Mouse (Mus musculus): ENCODE measurements around the gene Med24. TPM values are rescaled to one million over a fixed set of nuclear protein-coding genes. Genes with fewer than 3 reads are reported as not detected.

Med24 gene
- polyA plus RNA-seq, 1 experiment from 2014 or later = 42.2 TPM

DNA sequence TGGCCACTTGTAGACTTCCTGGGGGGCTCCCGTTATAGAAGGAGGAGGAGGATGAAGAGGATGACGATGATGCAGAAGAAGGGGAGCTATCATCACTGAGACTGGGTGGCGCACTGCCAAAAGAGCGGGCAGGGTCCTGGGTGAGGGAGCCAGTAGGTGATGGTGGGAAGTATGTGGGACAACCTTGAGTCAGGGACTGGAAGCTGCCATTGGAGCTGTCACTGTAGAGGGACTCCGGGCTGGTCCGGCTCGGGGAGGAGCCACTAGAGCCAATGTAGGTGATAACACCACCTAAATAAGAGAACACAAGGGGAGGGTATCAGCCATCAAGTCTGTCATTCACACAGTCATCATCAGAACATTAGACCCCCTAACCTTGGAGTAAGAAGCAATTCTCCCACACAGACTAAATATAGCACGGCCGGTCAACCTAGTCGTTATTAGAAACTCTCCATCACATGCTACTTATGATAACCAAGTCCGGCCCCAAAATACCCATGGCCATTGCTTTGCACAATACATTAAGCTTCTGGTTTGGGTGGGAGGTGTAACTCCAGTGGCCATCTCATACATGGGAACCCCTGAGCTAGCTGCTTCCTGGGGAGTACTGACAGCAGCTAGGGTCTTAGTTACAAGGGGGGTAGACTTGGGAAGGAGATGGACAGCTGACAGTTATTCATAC lies 42.8 kb upstream of the Med24 start:
- Histone ChIP-seq H3K27me3 (ENCODE audit: control insufficient read depth, insufficient read depth, low read length) (no peaks in the 10 kb centered on the region), H3K4me2 (ENCODE audit: low read depth, low read length) (no peak overlapping the region), H3K36me3 (ENCODE audit: control insufficient read depth, insufficient read depth, low read length) (0 out of 2 replicates have a peak, but pooled peaks cover 12% of the 10 kb centered on the region), H3K27ac (ENCODE audit: low read length) (no peak overlapping the region; the same call in 1 of the 2 replicates), H3K4me3 (replicated peaks; ENCODE audit: low read length) (no peak overlapping the region), H3K9me3 (replicated peaks; ENCODE audit: control insufficient read depth, low read length) (no peaks in the 10 kb centered on the region), H3K9ac (ENCODE audit: low read length) (no peak overlapping the region), H3K4me1 (ENCODE audit: control insufficient read depth, insufficient read depth, low read length) (peaks cover 65% of the 10 kb centered on the region)
- WGBS = 90% methylated on average over 11 of the region's 11 CpGs
- no peak for ATAC-seq (ENCODE audit: insufficient read depth, low FRiP score)

DNA sequence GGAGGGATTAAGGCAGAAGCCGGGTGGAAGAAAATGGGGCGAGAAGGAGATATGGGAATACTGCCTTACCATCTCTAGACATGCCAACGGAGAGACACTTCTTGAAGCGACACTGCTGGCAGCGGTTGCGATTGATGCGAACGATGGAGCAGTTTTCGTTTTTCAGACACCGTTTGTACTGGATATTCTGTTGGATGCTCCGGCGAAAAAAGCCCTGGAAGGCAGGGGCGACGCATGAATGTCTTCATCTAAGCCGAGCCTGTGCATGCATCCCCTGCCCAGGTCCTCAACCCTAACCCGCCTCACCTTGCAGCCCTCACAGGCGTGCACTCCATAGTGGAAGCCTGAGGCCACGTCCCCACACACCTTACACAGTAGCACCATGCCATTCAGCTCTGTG lies 41.9 kb upstream of the Med24 start:
- Histone ChIP-seq H3K4me1 (ENCODE audit: control insufficient read depth, insufficient read depth, low read length) (peaks cover 64% of the 10 kb centered on the region), H3K4me2 (ENCODE audit: low read depth, low read length) (no peak overlapping the region), H3K4me3 (replicated peaks; ENCODE audit: low read length) (no peak overlapping the region), H3K9ac (ENCODE audit: low read length) (no peak overlapping the region), H3K9me3 (replicated peaks; ENCODE audit: control insufficient read depth, low read length) (no peaks in the 10 kb centered on the region), H3K27ac (ENCODE audit: low read length) (no peak overlapping the region), H3K36me3 (ENCODE audit: control insufficient read depth, insufficient read depth, low read length) (0 out of 2 replicates have a peak, but pooled peaks cover 12% of the 10 kb centered on the region), H3K27me3 (ENCODE audit: control insufficient read depth, insufficient read depth, low read length) (no peaks in the 10 kb centered on the region)
- WGBS = 93% methylated on average over 18 of the region's 18 CpGs
- ATAC-seq (ENCODE audit: insufficient read depth, low FRiP score) = no peak

DNA sequence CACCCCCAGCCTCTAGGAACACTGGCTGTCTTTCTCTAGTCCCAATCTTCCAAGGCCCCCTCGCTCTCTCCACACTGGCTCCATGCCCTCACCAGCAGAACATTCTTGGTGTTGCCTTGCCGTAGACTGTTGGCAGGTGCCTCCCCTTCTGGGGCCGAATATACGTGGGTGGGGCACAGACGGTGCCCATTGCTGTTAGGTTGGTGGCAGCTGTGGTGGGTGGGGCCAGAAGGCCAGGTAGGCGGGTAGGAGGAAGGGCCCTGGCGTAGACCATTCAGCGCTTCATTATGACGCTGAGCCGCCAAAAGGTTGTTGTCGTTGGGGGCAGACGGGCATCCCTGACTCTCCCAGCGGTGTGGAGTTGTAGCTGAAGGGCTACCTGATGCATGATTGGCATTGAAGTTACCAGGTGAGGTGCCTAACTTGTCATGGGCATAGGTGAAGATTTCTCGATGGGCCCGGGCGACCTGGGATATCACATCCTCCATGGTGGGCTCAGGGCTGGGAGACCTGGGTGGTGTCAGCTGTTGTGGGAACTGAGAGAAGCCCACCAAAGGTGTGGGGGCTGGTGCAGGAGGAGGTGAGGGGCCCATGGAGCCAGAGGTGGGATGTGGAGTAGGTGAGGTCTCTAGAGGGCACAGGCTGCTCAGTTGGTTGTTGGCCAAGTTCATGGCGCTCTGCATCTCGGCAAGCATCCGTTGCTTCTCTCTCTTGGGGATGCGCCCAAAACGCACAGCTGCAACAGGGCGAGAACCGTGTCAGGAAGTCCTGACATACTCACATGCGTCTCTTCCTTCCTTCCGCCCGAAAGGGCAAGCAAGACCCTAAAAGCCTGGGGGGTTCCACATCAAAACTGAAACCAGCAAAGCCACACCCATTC lies 41.1 kb upstream of the Med24 start:
- Histone ChIP-seq H3K4me3 (replicated peaks; ENCODE audit: low read length) (no peak overlapping the region), H3K27me3 (ENCODE audit: control insufficient read depth, insufficient read depth, low read length) (no peaks in the 10 kb centered on the region), H3K4me2 (ENCODE audit: low read depth, low read length) (no peak overlapping the region), H3K9ac (ENCODE audit: low read length) (no peak overlapping the region), H3K27ac (ENCODE audit: low read length) (no peak overlapping the region), H3K4me1 (ENCODE audit: control insufficient read depth, insufficient read depth, low read length) (peaks cover 64% of the 10 kb centered on the region), H3K36me3 (ENCODE audit: control insufficient read depth, insufficient read depth, low read length) (0 out of 2 replicates have a peak, but pooled peaks cover 12% of the 10 kb centered on the region), H3K9me3 (replicated peaks; ENCODE audit: control insufficient read depth, low read length) (no peaks in the 10 kb centered on the region)
- WGBS = 85% methylated on average over 26 of the region's 26 CpGs
- no peak for ATAC-seq (ENCODE audit: insufficient read depth, low FRiP score)

DNA sequence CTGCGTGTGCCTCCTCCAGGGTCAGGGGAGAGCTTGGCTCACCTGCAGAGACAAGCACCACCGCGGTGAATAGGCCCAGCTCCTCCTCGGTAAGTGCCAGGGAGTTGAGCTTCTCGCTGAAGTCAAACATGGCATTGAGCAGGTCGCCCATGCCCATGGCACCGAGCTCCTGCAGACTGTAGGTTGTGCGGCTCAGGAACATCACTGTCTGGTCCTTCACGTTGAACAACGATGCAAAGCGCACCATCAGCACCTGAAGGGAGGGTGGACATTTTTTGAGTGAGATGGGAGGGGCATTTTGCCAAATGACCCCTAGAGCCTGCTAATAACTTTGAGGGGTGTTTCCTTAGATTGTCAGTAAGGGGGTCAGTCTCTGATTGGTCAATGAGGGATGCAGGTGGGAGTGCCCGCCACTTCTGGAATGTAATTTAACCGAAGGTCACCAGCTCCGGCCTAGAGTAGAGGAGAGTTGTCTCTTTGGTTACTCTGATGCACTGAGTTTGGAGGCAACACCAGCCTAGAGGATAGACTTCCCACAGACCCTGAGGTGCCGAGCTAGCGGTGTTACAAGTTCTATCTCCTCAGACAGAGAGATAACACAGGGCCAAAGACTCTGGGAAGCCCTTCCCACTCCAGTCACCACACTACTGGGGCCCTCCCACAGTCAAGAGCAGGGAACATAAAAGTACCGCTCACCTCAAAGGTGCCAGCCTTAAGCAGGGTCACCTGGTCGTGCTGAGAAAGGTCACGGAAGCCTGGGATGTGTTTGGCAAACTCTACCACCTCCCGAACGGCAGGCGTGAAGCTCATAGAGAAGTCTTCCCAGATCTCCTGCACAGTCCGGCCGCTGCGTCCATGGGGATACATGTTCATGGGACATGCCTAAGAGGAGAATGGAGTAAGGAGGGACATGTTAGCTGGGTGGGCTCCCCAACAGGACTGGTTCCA lies 40.0 kb upstream of the Med24 start:
- Histone ChIP-seq H3K4me1 (ENCODE audit: control insufficient read depth, insufficient read depth, low read length) (peaks cover 60% of the 10 kb centered on the region), H3K27me3 (ENCODE audit: control insufficient read depth, insufficient read depth, low read length) (no peaks in the 10 kb centered on the region), H3K4me3 (replicated peaks; ENCODE audit: low read length) (no peak overlapping the region), H3K9me3 (replicated peaks; ENCODE audit: control insufficient read depth, low read length) (no peaks in the 10 kb centered on the region), H3K27ac (ENCODE audit: low read length) (peak overlapping the region; percentile 83; the same call in 1 of the 2 replicates), H3K36me3 (ENCODE audit: control insufficient read depth, insufficient read depth, low read length) (peaks cover 15% of the 10 kb centered on the region; the same call in 1 of the 2 replicates), H3K9ac (ENCODE audit: low read length) (peak overlapping the region; percentile 67; the same call in 1 of the 2 replicates), H3K4me2 (ENCODE audit: low read depth, low read length) (0 out of 2 replicates have a peak overlapping the region, but pooled peaks have one; percentile 51)
- 84% methylated on average over 25 of the region's 25 CpGs for WGBS
- no peak for ATAC-seq (ENCODE audit: insufficient read depth, low FRiP score)

DNA sequence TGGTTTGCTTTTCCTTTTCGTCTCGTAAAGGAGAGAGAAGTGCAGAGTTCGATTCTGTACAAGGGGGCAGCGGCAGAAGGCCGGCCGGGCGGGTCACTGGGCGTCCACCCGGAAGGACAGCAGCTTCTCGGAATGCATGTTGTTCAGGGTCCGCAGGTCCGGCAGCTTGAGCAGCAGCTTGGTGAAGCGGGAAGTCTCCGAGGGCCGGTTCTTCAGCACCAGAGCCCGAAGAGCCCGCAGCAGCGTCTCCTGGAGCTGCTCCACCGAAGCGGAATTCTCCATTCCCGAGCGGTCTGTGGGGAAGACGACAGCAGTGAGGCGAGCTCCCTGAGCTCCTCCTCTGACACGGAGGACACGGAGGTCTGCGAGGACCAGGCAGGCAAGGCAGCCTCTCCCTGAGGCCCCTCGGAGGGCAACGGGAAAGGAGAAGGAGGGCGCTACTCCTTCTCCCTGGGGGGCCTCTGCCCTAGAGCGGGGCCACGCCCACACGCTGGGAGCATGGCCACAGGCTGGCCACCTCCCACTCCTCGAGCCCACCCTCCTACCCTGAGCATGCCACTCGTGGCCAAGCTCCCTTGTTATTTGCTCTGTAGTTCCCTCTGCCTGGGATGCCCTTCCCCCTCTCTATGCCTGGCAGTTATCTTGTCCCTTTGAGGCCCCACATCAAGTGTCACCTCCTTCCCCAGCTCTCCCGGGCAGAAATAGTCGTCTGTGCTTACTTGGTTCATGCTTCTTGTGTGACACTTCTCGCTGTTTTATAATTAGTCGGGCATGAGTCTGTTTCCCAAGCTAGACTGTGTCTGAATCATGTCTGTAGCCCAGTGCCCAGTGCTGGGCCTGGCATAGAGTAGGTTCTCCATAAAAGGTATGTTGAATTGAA lies 39.1 kb upstream of the Med24 start:
- ATAC-seq (ENCODE audit: insufficient read depth, low FRiP score) = peak; percentile 26; the same call in 1 of the 2 replicates
- H3K9me3 ChIP-seq (replicated peaks; ENCODE audit: control insufficient read depth, low read length) = no peaks in the 10 kb centered on the region
- H3K36me3 ChIP-seq (ENCODE audit: control insufficient read depth, insufficient read depth, low read length) = peaks cover 19% of the 10 kb centered on the region; the same call in 1 of the 2 replicates
- peak overlapping the region; percentile 28 for H3K4me3 ChIP-seq (replicated peaks; ENCODE audit: low read length)
- peak overlapping the region; percentile 51 for H3K4me2 ChIP-seq (ENCODE audit: low read depth, low read length)
- no peaks in the 10 kb centered on the region for H3K27me3 ChIP-seq (ENCODE audit: control insufficient read depth, insufficient read depth, low read length)
- H3K4me1 ChIP-seq (ENCODE audit: control insufficient read depth, insufficient read depth, low read length) = peaks cover 53% of the 10 kb centered on the region
- H3K27ac ChIP-seq (ENCODE audit: low read length) = peak overlapping the region; percentile 83
- 25% methylated on average over 38 of the region's 39 CpGs for WGBS
- peak overlapping the region; percentile 67 for H3K9ac ChIP-seq (ENCODE audit: low read length)

DNA sequence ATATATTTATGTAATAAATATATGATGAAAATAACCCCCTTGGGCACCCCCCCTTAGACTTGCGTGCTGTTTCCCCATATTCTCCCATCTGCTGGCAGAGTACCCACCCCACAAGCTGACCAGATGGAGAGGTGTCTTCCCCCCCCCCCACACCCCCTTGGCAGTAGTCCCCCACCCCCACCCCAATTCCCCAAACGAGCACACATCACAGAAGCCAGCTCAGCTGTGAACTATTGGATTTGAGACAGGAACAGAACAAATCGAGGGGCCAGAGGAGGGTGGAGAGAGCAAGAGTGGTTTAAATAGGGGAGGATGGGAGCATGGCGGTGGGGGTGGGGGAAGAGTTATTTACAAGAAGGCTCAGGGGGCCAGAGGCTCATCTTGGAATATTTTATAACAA lies 38.5 kb upstream of the Med24 start:
- Histone ChIP-seq H3K9me3 (replicated peaks; ENCODE audit: control insufficient read depth, low read length) (no peaks in the 10 kb centered on the region), H3K36me3 (ENCODE audit: control insufficient read depth, insufficient read depth, low read length) (peaks cover 21% of the 10 kb centered on the region; the same call in 1 of the 2 replicates), H3K4me1 (ENCODE audit: control insufficient read depth, insufficient read depth, low read length) (peaks cover 50% of the 10 kb centered on the region), H3K4me3 (replicated peaks; ENCODE audit: low read length) (peak overlapping the region; percentile 28), H3K27me3 (ENCODE audit: control insufficient read depth, insufficient read depth, low read length) (no peaks in the 10 kb centered on the region), H3K9ac (ENCODE audit: low read length) (peak overlapping the region; percentile 67), H3K4me2 (ENCODE audit: low read depth, low read length) (peak overlapping the region; percentile 51), H3K27ac (ENCODE audit: low read length) (peak overlapping the region; percentile 83)
- 21% methylated on average over 4 of the region's 4 CpGs for WGBS
- ATAC-seq (ENCODE audit: insufficient read depth, low FRiP score) = no peak

DNA sequence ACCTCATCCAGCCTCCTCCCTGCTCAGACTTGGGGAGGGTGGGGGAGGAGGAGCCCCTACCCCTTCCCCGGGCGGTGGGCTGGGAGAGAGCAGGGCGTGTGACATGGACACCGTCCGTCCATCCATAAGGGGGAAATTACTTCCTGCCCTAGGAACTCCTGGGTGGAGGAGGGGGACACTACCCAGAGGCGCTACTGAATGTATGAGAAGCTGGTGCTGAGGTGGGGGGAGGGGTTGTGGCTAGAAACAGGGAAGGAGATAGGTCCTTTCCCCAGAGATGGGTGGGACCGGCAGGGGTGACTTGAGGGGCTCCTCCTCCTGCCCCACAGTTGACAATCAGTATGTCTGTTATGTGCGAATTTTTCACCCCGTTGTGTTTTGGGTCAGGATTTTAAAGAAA lies 38.0 kb upstream of the Med24 start:
- Histone ChIP-seq H3K36me3 (ENCODE audit: control insufficient read depth, insufficient read depth, low read length) (peaks cover 21% of the 10 kb centered on the region; the same call in 1 of the 2 replicates), H3K4me1 (ENCODE audit: control insufficient read depth, insufficient read depth, low read length) (peaks cover 49% of the 10 kb centered on the region), H3K4me3 (replicated peaks; ENCODE audit: low read length) (no peak overlapping the region), H3K9me3 (replicated peaks; ENCODE audit: control insufficient read depth, low read length) (no peaks in the 10 kb centered on the region), H3K9ac (ENCODE audit: low read length) (no peak overlapping the region), H3K27ac (ENCODE audit: low read length) (no peak overlapping the region; the same call in 1 of the 2 replicates), H3K4me2 (ENCODE audit: low read depth, low read length) (peak overlapping the region; percentile 51; the same call in 1 of the 2 replicates), H3K27me3 (ENCODE audit: control insufficient read depth, insufficient read depth, low read length) (no peaks in the 10 kb centered on the region)
- ATAC-seq (ENCODE audit: insufficient read depth, low FRiP score) = no peak
- 30% methylated on average over 9 of the region's 9 CpGs for WGBS

DNA sequence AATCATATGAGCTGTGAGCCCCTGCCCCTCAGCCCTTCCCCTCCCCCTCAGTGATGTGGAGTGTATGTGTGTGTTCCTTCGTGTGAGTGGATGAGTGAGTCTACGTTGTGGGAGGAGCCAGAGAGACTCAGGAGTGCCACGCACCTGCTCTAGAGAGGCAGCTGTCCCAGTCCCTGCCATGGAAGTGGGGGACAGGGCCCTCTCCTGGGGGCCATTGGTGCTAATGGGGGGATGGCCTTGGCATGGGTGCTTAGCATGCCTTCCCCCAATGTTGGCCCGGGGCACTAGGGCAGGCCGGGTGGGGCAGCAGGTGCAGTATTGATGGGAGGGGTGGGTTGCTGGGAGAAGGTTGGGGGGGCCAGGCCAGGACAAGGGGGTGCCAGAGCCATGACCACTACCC lies 37.6 kb upstream of the Med24 start:
- no peak overlapping the region for H3K4me2 ChIP-seq (ENCODE audit: low read depth, low read length)
- peak overlapping the region; percentile 16; the same call in 1 of the 2 replicates for H3K9ac ChIP-seq (ENCODE audit: low read length)
- H3K27me3 ChIP-seq (ENCODE audit: control insufficient read depth, insufficient read depth, low read length) = no peaks in the 10 kb centered on the region
- no peaks in the 10 kb centered on the region for H3K9me3 ChIP-seq (replicated peaks; ENCODE audit: control insufficient read depth, low read length)
- peaks cover 25% of the 10 kb centered on the region; the same call in 1 of the 2 replicates for H3K36me3 ChIP-seq (ENCODE audit: control insufficient read depth, insufficient read depth, low read length)
- WGBS = 55% methylated on average over 5 of the region's 5 CpGs
- no peak for ATAC-seq (ENCODE audit: insufficient read depth, low FRiP score)
- no peak overlapping the region; the same call in 1 of the 2 replicates for H3K27ac ChIP-seq (ENCODE audit: low read length)
- H3K4me3 ChIP-seq (replicated peaks; ENCODE audit: low read length) = no peak overlapping the region
- peaks cover 50% of the 10 kb centered on the region for H3K4me1 ChIP-seq (ENCODE audit: control insufficient read depth, insufficient read depth, low read length)

Measured in stomach, embryonic 16.5 days (tissue).